Mouse (Mus musculus) liver, embryonic 13.5 days (tissue): ENCODE data around the gene Ewsr1. TPM values are rescaled to one million over a fixed set of nuclear protein-coding genes. Genes with fewer than 3 reads are reported as not detected.

ENCODE experiments used
- ATAC-seq: fragments of 200-750 bp; cut with Nextera tagmentation; 2 replicates; pipeline ENCODE4 v1.8.0; 2017; ENCODE audit warnings: low read depth, mild to moderate bottlenecking, moderate number of reproducible peaks, moderate library complexity
- DNase-seq: peaks from one replicate; pipeline ENCODE4 v3.0.0; 2022
- H3K27ac ChIP-seq: fragments of 300-500 bp; sonication (generic); 2 replicates; pipeline ENCODE4 v1.5.1; 2015; ENCODE audit warnings: moderate library complexity, mild to moderate bottlenecking, inconsistent platforms
- H3K27me3 ChIP-seq: fragments of 300-500 bp; sonication (generic); 2 replicates; pipeline ENCODE4 v1.6.1; 2015; ENCODE audit warnings: mild to moderate bottlenecking, inconsistent platforms
- H3K36me3 ChIP-seq: fragments of 300-500 bp; sonication (generic); 2 replicates; pipeline ENCODE4 v1.6.1; 2015; ENCODE audit warnings: mild to moderate bottlenecking, inconsistent platforms
- H3K4me1 ChIP-seq: fragments of 300-500 bp; sonication (generic); replicated peaks from 2 replicates; pipeline ENCODE4 v1.6.1; 2015; ENCODE audit warnings: inconsistent platforms
- H3K4me2 ChIP-seq: fragments of 300-500 bp; sonication (generic); 2 replicates; pipeline ENCODE4 v1.6.1; 2015; ENCODE audit warnings: inconsistent platforms, mild to moderate bottlenecking, moderate library complexity
- H3K4me3 ChIP-seq: fragments of 300-500 bp; sonication (generic); replicated peaks from 2 replicates; pipeline ENCODE4 v1.5.1; 2015; ENCODE audit warnings: mild to moderate bottlenecking, inconsistent platforms
- H3K9ac ChIP-seq: fragments of 300-500 bp; sonication (generic); 2 replicates; pipeline ENCODE4 v1.6.1; 2015; ENCODE audit warnings: mild to moderate bottlenecking, inconsistent platforms
- H3K9me3 ChIP-seq: fragments of 300-500 bp; sonication (generic); replicated peaks from 2 replicates; pipeline ENCODE4 v1.6.1; 2016; ENCODE audit warnings: inconsistent platforms
- WGBS: fragments of 180-500 bp; shearing (Covaris S2); methylation state at CpG from one replicate; pipeline ENCODE4 v1.1.7; 2015; ENCODE audit not compliant: insufficient replicate concordance; 5-methylcytosine and 5-hydroxymethylcytosine counted together
- polyA plus RNA-seq: library from polyadenylated mRNA; unstranded; fragments of >200 nt; fragmentation: Nextera tagmentation; extraction: Ambion mirVana; gene quantifications from 2 replicates; pipeline ENCODE4 v1.2.1, GENCODE M21; 2015

The Ewsr1 gene
- polyA plus RNA-seq, 1 experiment from 2014 or later = 312 TPM

- no peak overlapping the region for H3K27ac ChIP-seq
Measured at GRCm38 (mm10) chr11:5057064-5057463, 42.0 kb downstream of the Ewsr1 start.

GRCm38 (mm10) chr11:5055945-5056938 is 42.8 kb downstream of the Ewsr1 start:
- ATAC-seq (no peak), DNase-seq (no peak)
- Histone ChIP-seq H3K9me3 (no peaks in the 10 kb centered on the region), H3K4me1 (peaks cover 25% of the 10 kb centered on the region), H3K27me3 (peaks cover 66% of the 10 kb centered on the region), H3K4me3 (no peak overlapping the region), H3K36me3 (no peaks in the 10 kb centered on the region), H3K9ac (no peak overlapping the region), H3K4me2 (no peak overlapping the region), H3K27ac (no peak overlapping the region)
- 47% methylated on average over 23 of the region's 23 CpGs for WGBS

More at GRCm38 (mm10) chr11:5057064-5057463, 42.0 kb downstream of the Ewsr1 start:
- Histone ChIP-seq H3K9me3 (no peaks in the 10 kb centered on the region), H3K36me3 (no peaks in the 10 kb centered on the region), H3K4me2 (no peak overlapping the region), H3K9ac (no peak overlapping the region), H3K4me1 (peaks cover 34% of the 10 kb centered on the region), H3K4me3 (no peak overlapping the region), H3K27me3 (peaks cover 74% of the 10 kb centered on the region)
- ATAC-seq (no peak), DNase-seq (no peak)
- WGBS = 63% methylated on average over 8 of the region's 8 CpGs

- no peaks in the 10 kb centered on the region for H3K9me3 ChIP-seq
- ATAC-seq = no peak
- H3K4me3 ChIP-seq = no peak overlapping the region
- peaks cover 20% of the 10 kb centered on the region for H3K4me1 ChIP-seq
- 67% methylated on average over 6 of the region's 6 CpGs for WGBS
- no peak overlapping the region for H3K27ac ChIP-seq
- H3K27me3 ChIP-seq = peaks cover 55% of the 10 kb centered on the region
- no peaks in the 10 kb centered on the region for H3K36me3 ChIP-seq
- H3K9ac ChIP-seq = no peak overlapping the region
- no peak overlapping the region for H3K4me2 ChIP-seq
- DNase-seq = no peak
Measured at GRCm38 (mm10) chr11:5054874-5055273, 44.2 kb downstream of the Ewsr1 start.

- Histone ChIP-seq H3K27ac (no peak overlapping the region), H3K4me1 (peaks cover 15% of the 10 kb centered on the region), H3K4me2 (no peak overlapping the region), H3K4me3 (no peak overlapping the region), H3K27me3 (peaks cover 50% of the 10 kb centered on the region), H3K36me3 (no peaks in the 10 kb centered on the region), H3K9ac (no peak overlapping the region), H3K9me3 (no peaks in the 10 kb centered on the region)
- DNase-seq = no peak
- 72% methylated on average over 14 of the region's 14 CpGs for whole genome bisulfite sequencing
- ATAC-seq = no peak
Measured at GRCm38 (mm10) chr11:5054151-5054550, 44.9 kb downstream of the Ewsr1 start.

GRCm38 (mm10) chr11:5052200-5052854 is 46.7 kb downstream of the Ewsr1 start:
- no peak overlapping the region for H3K9ac ChIP-seq
- H3K36me3 ChIP-seq = no peaks in the 10 kb centered on the region
- 64% methylated on average over 10 of the region's 10 CpGs for WGBS
- H3K4me1 ChIP-seq = no peaks in the 10 kb centered on the region; the same call in 1 of the 2 replicates
- DNase-seq (no peak), ATAC-seq (no peak)
- no peaks in the 10 kb centered on the region for H3K9me3 ChIP-seq
- H3K4me2 ChIP-seq = no peak overlapping the region
- no peak overlapping the region for H3K4me3 ChIP-seq
- H3K27me3 ChIP-seq = peaks cover 32% of the 10 kb centered on the region
- H3K27ac ChIP-seq = no peak overlapping the region

GRCm38 (mm10) chr11:5051629-5052028 is 47.4 kb downstream of the Ewsr1 start:
- 79% methylated on average over 10 of the region's 10 CpGs for WGBS
- Histone ChIP-seq H3K27ac (no peak overlapping the region), H3K4me2 (no peak overlapping the region), H3K4me1 (no peaks in the 10 kb centered on the region; the same call in 1 of the 2 replicates), H3K9ac (no peak overlapping the region), H3K36me3 (no peaks in the 10 kb centered on the region), H3K4me3 (no peak overlapping the region), H3K9me3 (no peaks in the 10 kb centered on the region), H3K27me3 (peaks cover 25% of the 10 kb centered on the region)
- DNase-seq (no peak), ATAC-seq (no peak)

GRCm38 (mm10) chr11:5046321-5046926 is 52.6 kb downstream of the Ewsr1 start:
- 47% methylated on average over 12 of the region's 12 CpGs for WGBS
- no peak overlapping the region for H3K4me3 ChIP-seq
- peaks cover 18% of the 10 kb centered on the region for H3K36me3 ChIP-seq
- no peak overlapping the region for H3K4me2 ChIP-seq
- ATAC-seq (no peak), DNase-seq (no peak)
- no peak overlapping the region for H3K27ac ChIP-seq
- H3K4me1 ChIP-seq = no peaks in the 10 kb centered on the region
- H3K9me3 ChIP-seq = no peaks in the 10 kb centered on the region
- no peak overlapping the region for H3K9ac ChIP-seq
- H3K27me3 ChIP-seq = peaks cover 5% of the 10 kb centered on the region; the same call in 1 of the 2 replicates

GRCm38 (mm10) chr11:5042645-5043381 is 56.3 kb downstream of the Ewsr1 start:
- DNase-seq = no peak
- no peak for ATAC-seq
- 70% methylated on average over 8 of the region's 8 CpGs for WGBS
- Histone ChIP-seq H3K9ac (no peak overlapping the region), H3K4me1 (no peaks in the 10 kb centered on the region), H3K4me2 (no peak overlapping the region), H3K36me3 (peaks cover 54% of the 10 kb centered on the region), H3K9me3 (no peaks in the 10 kb centered on the region), H3K27me3 (no peaks in the 10 kb centered on the region), H3K4me3 (no peak overlapping the region), H3K27ac (no peak overlapping the region)

- 85% methylated on average over 18 of the region's 18 CpGs for WGBS
Measured at GRCm38 (mm10) chr11:5041144-5041780, 57.8 kb downstream of the Ewsr1 start.

GRCm38 (mm10) chr11:5040585-5040984 is 58.5 kb downstream of the Ewsr1 start:
- DNase-seq (no peak), ATAC-seq (no peak)
- Histone ChIP-seq H3K9ac (no peak overlapping the region), H3K4me2 (no peak overlapping the region), H3K4me1 (no peaks in the 10 kb centered on the region), H3K27ac (no peak overlapping the region), H3K36me3 (peaks cover 76% of the 10 kb centered on the region), H3K27me3 (no peaks in the 10 kb centered on the region), H3K4me3 (no peak overlapping the region), H3K9me3 (no peaks in the 10 kb centered on the region)
- 71% methylated on average over 5 of the region's 5 CpGs for WGBS

More at GRCm38 (mm10) chr11:5041144-5041780, 57.8 kb downstream of the Ewsr1 start:
- Histone ChIP-seq H3K4me2 (no peak overlapping the region), H3K36me3 (peaks cover 69% of the 10 kb centered on the region), H3K27me3 (no peaks in the 10 kb centered on the region), H3K27ac (no peak overlapping the region; the same call in 1 of the 2 replicates), H3K4me3 (no peak overlapping the region), H3K4me1 (no peaks in the 10 kb centered on the region), H3K9ac (no peak overlapping the region), H3K9me3 (no peaks in the 10 kb centered on the region)
- DNase-seq (no peak), ATAC-seq (no peak)
